Mouse (Mus musculus): ENCODE results near the gene Vmn1r24. TPM values are rescaled to one million over a fixed set of nuclear protein-coding genes. Genes with fewer than 3 reads are reported as not detected.
"Not testable (repeated sequence)": the region's sequence is repeated elsewhere in the genome, so short reads cannot be mapped to it uniquely, and the experiment has no call there.

The Vmn1r24 gene
- total RNA-seq (2022): not detected

- not testable (repeated sequence) for DNase-seq (ENCODE audit: low spot score in 2 of 2)
Observed at GRCm38 (mm10) chr6:57961403-57961802, at the start of gene Vmn1r24. Vmn1r24 (minus strand) TSS chr6:57961503.

DNA sequence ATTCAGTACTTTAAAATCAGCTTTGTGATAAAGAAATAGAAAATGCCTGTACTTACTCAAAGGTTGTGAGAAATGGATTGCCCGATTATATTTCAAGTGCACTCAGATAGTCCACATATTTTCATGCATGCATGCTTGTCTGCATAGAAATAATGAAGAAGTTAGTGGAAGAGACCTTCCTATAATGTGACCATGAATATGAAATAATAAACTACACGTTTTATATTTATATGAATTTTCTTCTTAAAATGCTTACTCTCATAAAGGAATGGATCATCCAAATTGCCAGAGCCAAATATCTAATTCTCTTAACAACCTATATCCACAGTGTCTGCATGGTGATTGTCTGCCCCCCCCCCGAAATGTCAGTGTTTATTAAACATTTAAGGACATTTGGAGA, 19.4 kb upstream of the Vmn1r24 start, which contains the start of gene Vmn1r25:
TSS of gene Vmn1r25 (minus strand) at position 101 of the 400 bp plus-strand sequence.
- DNase-seq (ENCODE audit: low spot score in 2 of 2): no peak

GRCm38 (mm10) chr6:57926738-57927137, 34.6 kb downstream of the Vmn1r24 start, which contains the start of gene Vmn1r23:
Vmn1r23 (minus strand) TSS chr6:57926838.
- DNase-seq (ENCODE audit: low spot score in 2 of 2): no peak

DNA sequence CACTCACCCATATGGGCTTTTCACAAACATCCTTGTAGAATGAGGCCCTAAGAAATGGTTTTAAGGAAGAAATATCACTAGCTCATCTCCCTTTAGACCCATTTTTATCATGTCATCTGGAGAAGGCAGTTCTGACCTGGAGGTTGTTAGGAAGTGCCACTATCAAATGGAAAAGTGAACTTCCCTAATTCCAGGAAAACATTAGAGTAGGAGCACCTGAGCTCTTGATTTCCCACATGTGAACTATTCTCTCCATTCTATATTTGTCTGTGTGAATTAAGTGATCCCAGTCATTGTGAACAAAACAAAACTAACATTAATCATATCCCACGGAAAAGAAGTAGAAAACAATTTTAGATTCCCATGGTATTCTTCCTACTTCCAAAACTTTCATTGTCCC, 53.4 kb downstream of the Vmn1r24 start, which contains the start of gene Vmn1r22:
TSS of gene Vmn1r22 (minus strand) at position 101 of the 400 bp plus-strand sequence.
- no peak for DNase-seq (ENCODE audit: low spot score in 2 of 2)

Other genes with a start within 250 kb of the Vmn1r24 start
- gene Vopp1, start 136.3 kb downstream of the Vmn1r24 start, total RNA-seq (2022): 1 to 10 TPM; 2.9 to 4.7 (median 3.4) TPM
- gene Vmn1r21, start 111.2 kb downstream of the Vmn1r24 start, total RNA-seq (2022): not detected
- gene Vmn1r22, start 53.5 kb downstream of the Vmn1r24 start, total RNA-seq (2022): not detected
- gene Vmn1r23, start 34.7 kb downstream of the Vmn1r24 start, total RNA-seq (2022): not detected
- not detected for gene Vmn1r25, start 19.3 kb upstream of the Vmn1r24 start, total RNA-seq (2022)
- not detected for gene Vmn1r26, start 53.7 kb upstream of the Vmn1r24 start, total RNA-seq (2022)

Measured in gastrocnemius, adult 8-10 months (tissue).